Mouse (Mus musculus): Measurements from ENCODE around the gene D630003M21Rik. TPM values are rescaled to one million over a fixed set of nuclear protein-coding genes. Genes with fewer than 3 reads are reported as not detected.

The D630003M21Rik gene
- 1.1 and 1.4 TPM in 2 replicates for polyA plus RNA-seq (2015; fragmentation: Nextera tagmentation; extraction: Ambion mirVana)

GRCm38 (mm10) chr2:158228670-158229502, at the start of gene D630003M21Rik:
TSS of gene D630003M21Rik (minus strand) at chr2:158229222.

GRCm38 (mm10) chr2:158258005-158258418, 29.0 kb upstream of the D630003M21Rik start, which contains the start of gene Bpi:
TSS of gene Bpi (plus strand) at chr2:158258094.

GRCm38 (mm10) chr2:158146223-158146622, 82.8 kb downstream of the D630003M21Rik start, which contains the start of gene Tgm2:
TSS of gene Tgm2 (minus strand) at chr2:158146436.

Small RNAs within 50 kb of the gene (microRNA-seq; reads per million reads assigned to microRNA genes)
- gene Mir7685: 0 reads per million in 2 experiments

Other genes with a start within 250 kb of the D630003M21Rik start
- gene Tti1, start 200.8 kb downstream of the D630003M21Rik start, polyA plus RNA-seq (2015; fragmentation: Nextera tagmentation; extraction: Ambion mirVana): 10.7 and 12.2 TPM in 2 replicates
- 35.1 and 36.7 TPM in 2 replicates for gene Rprd1b, start 200.7 kb downstream of the D630003M21Rik start, polyA plus RNA-seq (2015; fragmentation: Nextera tagmentation; extraction: Ambion mirVana)
- gene Tgm2, start 82.8 kb downstream of the D630003M21Rik start, polyA plus RNA-seq (2015; fragmentation: Nextera tagmentation; extraction: Ambion mirVana): 75.5 and 78.5 TPM in 2 replicates
- not detected in 2 replicates for gene Bpi, start 28.9 kb upstream of the D630003M21Rik start, polyA plus RNA-seq (2015; fragmentation: Nextera tagmentation; extraction: Ambion mirVana)
- gene Lbp, start 77.3 kb upstream of the D630003M21Rik start, polyA plus RNA-seq (2015; fragmentation: Nextera tagmentation; extraction: Ambion mirVana): 6.0 and 9.7 TPM in 2 replicates
- 0.10 and 1.8 TPM in 2 replicates for gene Snhg11, start 146.4 kb upstream of the D630003M21Rik start, polyA plus RNA-seq (2015; fragmentation: Nextera tagmentation; extraction: Ambion mirVana)
- gene Ralgapb, start 180.6 kb upstream of the D630003M21Rik start, polyA plus RNA-seq (2015; fragmentation: Nextera tagmentation; extraction: Ambion mirVana): 7.6 and 7.9 TPM in 2 replicates

Measured in skeletal muscle tissue, postnatal 0 days (tissue).